Mouse (Mus musculus) kidney, postnatal 10 days (tissue): ENCODE measurements around the gene Fto.

ENCODE experiments used
- DNase-seq: peaks from one replicate; pipeline ENCODE4 v3.0.0; 2021; ENCODE audit warnings: mixed read lengths

Gene Fto

GRCm38 (mm10) chr8:91398053-91398452 is 84.7 kb downstream of the Fto start:
- DNase-seq, result no peak

- DNase-seq, result peak; percentile 32
These were observed 90.0 kb downstream of the Fto start for GRCm38 (mm10) chr8:91402980-91403975.

- no peak for DNase-seq
These were observed 91.0 kb downstream of the Fto start for GRCm38 (mm10) chr8:91404311-91404710.

- DNase-seq, result no peak
These were observed 91.8 kb downstream of the Fto start for GRCm38 (mm10) chr8:91405099-91405498.

GRCm38 (mm10) chr8:91406624-91407290 is 93.4 kb downstream of the Fto start:
- DNase-seq, result no peak

GRCm38 (mm10) chr8:91407880-91408279 is 94.6 kb downstream of the Fto start:
- no peak for DNase-seq

- DNase-seq, result no peak
These were observed 96.7 kb downstream of the Fto start for GRCm38 (mm10) chr8:91410007-91410406.

- DNase-seq, result no peak
These were observed 111.3 kb downstream of the Fto start for GRCm38 (mm10) chr8:91424491-91425074.

- no peak for DNase-seq
These were observed 112.0 kb downstream of the Fto start for GRCm38 (mm10) chr8:91425251-91425866.

- DNase-seq, result no peak
These were observed 113.2 kb downstream of the Fto start for GRCm38 (mm10) chr8:91426496-91426895.

- no peak for DNase-seq
These were observed 117.1 kb downstream of the Fto start for GRCm38 (mm10) chr8:91430333-91430940.

- DNase-seq, result no peak
These were observed 122.7 kb downstream of the Fto start for GRCm38 (mm10) chr8:91436036-91436435.

- peak; percentile 54 for DNase-seq
These were observed 130.6 kb downstream of the Fto start for GRCm38 (mm10) chr8:91443911-91444310.

- DNase-seq, result peak; percentile 50
These were observed 131.5 kb downstream of the Fto start for GRCm38 (mm10) chr8:91444636-91445410.

- DNase-seq, result no peak
These were observed 132.2 kb downstream of the Fto start for GRCm38 (mm10) chr8:91445516-91445915.

- DNase-seq, result no peak
These were observed 132.7 kb downstream of the Fto start for GRCm38 (mm10) chr8:91446008-91446407.

- peak; percentile 28 for DNase-seq
These were observed 135.5 kb downstream of the Fto start for GRCm38 (mm10) chr8:91448667-91449329.

GRCm38 (mm10) chr8:91454926-91455325 is 141.6 kb downstream of the Fto start:
- no peak for DNase-seq

GRCm38 (mm10) chr8:91455591-91455990 is 142.3 kb downstream of the Fto start:
- no peak for DNase-seq

- DNase-seq, result no peak
These were observed 144.7 kb downstream of the Fto start for GRCm38 (mm10) chr8:91458016-91458415.

GRCm38 (mm10) chr8:91460965-91461364 is 147.6 kb downstream of the Fto start:
- no peak for DNase-seq
